In genomic region chr12:84616977-84617630, GRCm38 (mm10) we compare ENCODE assay signal across 8 mouse cellular contexts. TPM values are rescaled to one million over a fixed set of nuclear protein-coding genes. Genes with fewer than 3 reads are reported as not detected.
DNase-seq lines count a peak whose midpoint lies in the region; ATAC-seq and TF ChIP-seq lines count a peak whose summit lies in the region.

TSS of gene Abcd4 (minus strand) at chr12:84617413.

- peak within 1 kb of the TSS; percentile 63 for H3K4me2 ChIP-seq in hindbrain, embryonic 13.5 days

- peak; percentile 88 for ATAC-seq in Patski
- peak; percentile 96 for ATAC-seq in hindbrain, embryonic 13.5 days (ENCODE audit: low FRiP score)

- in situ Hi-C loops in Patski (cut with MboI; ENCODE audit: low pct_unique_long_range_greater_than_20kb): no loop called here

- no peaks in the 10 kb centered on the region for H3K9me3 ChIP-seq in hindbrain, embryonic 13.5 days

- H3K4me1 ChIP-seq in hindbrain, embryonic 13.5 days (replicated peaks): peaks cover 7% of the 10 kb centered on the region

- CTCF ChIA-PET in Patski (lab: Charles Lee): no interaction called here

- H3K9ac ChIP-seq in hindbrain, embryonic 13.5 days: peak within 1 kb of the TSS; percentile 83

- POLR2A ChIA-PET in Patski (lab: Charles Lee): interaction anchor here (0.6 kb wide), 1 partner anchor 1503 kb away, joined by 5 read pairs; no protein-coding TSS in a partner anchor

- no peak within 1 kb of the TSS for H3K27ac ChIP-seq in hindbrain, embryonic 13.5 days

- H3K36me3 ChIP-seq in hindbrain, embryonic 13.5 days: peaks cover 3% of the 10 kb centered on the region; the same call in 1 of the 2 replicates

- WGBS in hindbrain, embryonic 13.5 days: under 1% methylated on average over 34 of the region's 34 CpGs

- H3K4me3 ChIP-seq in hindbrain, embryonic 13.5 days: peak within 1 kb of the TSS; percentile 66

- TF ChIP-seq CTCF in Patski (IDR thresholded peaks at IDR 0.05): no peak

- peak; percentile 65 for DNase-seq in Patski (ENCODE audit: low read depth, low spot score)
- DNase-seq in cerebellum, postnatal 14 days: peak; percentile 93 to 94
- DNase-seq in frontal cortex, postnatal 14 days (ENCODE audit: low spot score in 2 of 2): peak; percentile 88 to 90
- DNase-seq in layer of hippocampus, postnatal 25 days (ENCODE audit: extremely low spot score in 1 of 2, low spot score in 1 of 2): peak; percentile 74 to 76
- peak; percentile 97 for DNase-seq in lung, postnatal 25 days (ENCODE audit: low spot score)
- peak; percentile 93 for DNase-seq in retina, embryonic 14.5 days (ENCODE audit: low spot score)
- DNase-seq in thymus, postnatal 4 days: peak; percentile 95

- no peaks in the 10 kb centered on the region for H3K27me3 ChIP-seq in Patski
- H3K27me3 ChIP-seq in hindbrain, embryonic 13.5 days: no peaks in the 10 kb centered on the region

RNA-seq across cellular contexts. Expression of gene Abcd4, which starts in this region (rescaled TPM):
- polyA plus RNA-seq in Patski (2021): 15.4 TPM
- 12.4 and 13.8 TPM in 2 replicates for polyA plus RNA-seq in hindbrain, embryonic 13.5 days (2015; fragmentation: Nextera tagmentation; extraction: Ambion mirVana)
- total RNA-seq in layer of hippocampus, postnatal 25 days (2021): 10 to 100 TPM; 14.1 to 15.5 TPM
